1 mouse cellular context compared by ENCODE assay signal in the genomic region with DNA sequence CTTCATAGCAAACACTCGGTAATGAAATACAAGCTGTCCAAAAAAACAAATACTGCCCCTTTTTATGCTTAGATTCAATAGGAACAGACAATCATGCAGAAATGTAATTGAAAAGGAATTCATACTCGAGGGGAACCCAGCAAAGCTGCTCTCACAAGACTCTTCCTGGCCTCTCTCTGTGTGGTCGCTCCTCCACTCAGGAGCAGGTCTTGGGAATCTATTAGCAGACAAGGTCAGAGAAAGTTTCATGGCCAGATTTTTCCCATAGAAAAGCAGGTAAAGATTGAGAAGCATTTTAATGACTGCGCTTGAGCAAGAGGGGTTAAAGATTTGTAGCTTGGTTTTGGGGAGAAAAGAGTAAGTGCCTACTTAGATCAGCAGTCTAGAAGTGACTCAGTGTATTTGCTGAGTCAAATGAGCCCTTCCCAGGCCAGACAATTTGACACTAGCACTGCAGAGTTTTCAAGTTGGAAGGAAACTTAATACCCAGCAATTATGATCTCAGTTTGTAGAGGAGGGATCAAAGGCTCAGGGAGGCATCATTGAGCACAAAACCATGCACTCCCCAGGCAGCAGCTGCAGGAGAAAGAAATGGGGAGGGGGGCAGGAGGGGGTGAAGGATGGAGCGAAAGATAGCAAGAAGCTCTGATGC.
TF ChIP-seq lines count a peak whose summit lies in the region.

No protein-coding gene starts in this region.

TF ChIP-seq in CH12.LX, 34 proteins besides CTCF, POLR2A, EP300 and RAD21 (continued from another document):
- TF ChIP-seq JUND (conservative IDR thresholded peaks at IDR 0.05; ENCODE audit: low read depth, low read length) (peak; percentile 40), UBTF (IDR thresholded peaks at IDR 0.05; ENCODE audit: low read depth, low read length) (no peak), JUN (IDR thresholded peaks at IDR 0.05; ENCODE audit: insufficient read depth, low read depth, low read length) (peak; percentile 29; the same call in 1 of the 2 replicates), IRF4 (IDR thresholded peaks at IDR 0.05; ENCODE audit: low read depth, low read length) (0 out of 2 replicates have a peak, but pooled peaks have one; percentile 70)
